Mouse (Mus musculus): ENCODE measurements around the gene Rnf212b. TPM values are rescaled to one million over a fixed set of nuclear protein-coding genes. Genes with fewer than 3 reads are reported as not detected.

Rnf212b gene
- polyA plus RNA-seq, 1 experiment from 2014 or later, result not detected

Other genes starting within 250 kb of the Rnf212b start
- 45.9 and 50.4 TPM in 2 replicates for gene Ajuba, start 236.6 kb upstream of the Rnf212b start, polyA plus RNA-seq (2015; fragmentation: Nextera tagmentation; extraction: Ambion mirVana)
- 10.2 and 11.3 TPM in 2 replicates for gene 4931414P19Rik, start 208.1 kb upstream of the Rnf212b start, polyA plus RNA-seq (2015; fragmentation: Nextera tagmentation; extraction: Ambion mirVana)
- 422 and 424 TPM in 2 replicates for gene Psmb5, start 196.1 kb upstream of the Rnf212b start, polyA plus RNA-seq (2015; fragmentation: Nextera tagmentation; extraction: Ambion mirVana)
- not detected in 2 replicates for gene Psmb11, start 192.7 kb upstream of the Rnf212b start, polyA plus RNA-seq (2015; fragmentation: Nextera tagmentation; extraction: Ambion mirVana)
- not detected in 2 replicates for gene Gm17606, start 173.2 kb upstream of the Rnf212b start, polyA plus RNA-seq (2015; fragmentation: Nextera tagmentation; extraction: Ambion mirVana)
- gene Cdh24, start 172.8 kb upstream of the Rnf212b start, polyA plus RNA-seq (2015; fragmentation: Nextera tagmentation; extraction: Ambion mirVana), result 3.1 and 4.5 TPM in 2 replicates
- 85.9 and 88.7 TPM in 2 replicates for gene 1700123O20Rik, start 127.9 kb upstream of the Rnf212b start, polyA plus RNA-seq (2015; fragmentation: Nextera tagmentation; extraction: Ambion mirVana)
- 142 and 145 TPM in 2 replicates for gene Acin1, start 127.2 kb upstream of the Rnf212b start, polyA plus RNA-seq (2015; fragmentation: Nextera tagmentation; extraction: Ambion mirVana)
- gene Gm29776, start 115.3 kb upstream of the Rnf212b start, polyA plus RNA-seq (2015; fragmentation: Nextera tagmentation; extraction: Ambion mirVana), result 0.09 and 0.21 TPM in 2 replicates
- gene Cebpe, start 102.0 kb upstream of the Rnf212b start, polyA plus RNA-seq (2015; fragmentation: Nextera tagmentation; extraction: Ambion mirVana), result 0.21 TPM in 1 of 2 replicates, not detected in the other
- gene Slc7a8, start 32.2 kb upstream of the Rnf212b start, polyA plus RNA-seq (2015; fragmentation: Nextera tagmentation; extraction: Ambion mirVana), result 12.8 and 14.2 TPM in 2 replicates
- gene Homez, start 56.8 kb downstream of the Rnf212b start, polyA plus RNA-seq (2015; fragmentation: Nextera tagmentation; extraction: Ambion mirVana), result 18.0 and 18.3 TPM in 2 replicates
- gene Ppp1r3e, start 63.4 kb downstream of the Rnf212b start, polyA plus RNA-seq (2015; fragmentation: Nextera tagmentation; extraction: Ambion mirVana), result 1.9 and 2.2 TPM in 2 replicates
- 4.0 and 4.7 TPM in 2 replicates for gene Bcl2l2, start 69.2 kb downstream of the Rnf212b start, polyA plus RNA-seq (2015; fragmentation: Nextera tagmentation; extraction: Ambion mirVana)
- gene Gm20521, start 69.3 kb downstream of the Rnf212b start, polyA plus RNA-seq (2015; fragmentation: Nextera tagmentation; extraction: Ambion mirVana), result 0.14 and 0.75 TPM in 2 replicates
- 144 and 157 TPM in 2 replicates for gene Pabpn1, start 78.4 kb downstream of the Rnf212b start, polyA plus RNA-seq (2015; fragmentation: Nextera tagmentation; extraction: Ambion mirVana)
- 47.6 and 53.8 TPM in 2 replicates for gene Slc22a17, start 99.0 kb downstream of the Rnf212b start, polyA plus RNA-seq (2015; fragmentation: Nextera tagmentation; extraction: Ambion mirVana)
- 29.1 and 32.1 TPM in 2 replicates for gene Efs, start 112.0 kb downstream of the Rnf212b start, polyA plus RNA-seq (2015; fragmentation: Nextera tagmentation; extraction: Ambion mirVana)
- not detected in 2 replicates for gene Il25, start 118.6 kb downstream of the Rnf212b start, polyA plus RNA-seq (2015; fragmentation: Nextera tagmentation; extraction: Ambion mirVana)
- 0.96 and 2.0 TPM in 2 replicates for gene Cmtm5, start 122.1 kb downstream of the Rnf212b start, polyA plus RNA-seq (2015; fragmentation: Nextera tagmentation; extraction: Ambion mirVana)
- gene Myh6, start 152.8 kb downstream of the Rnf212b start, polyA plus RNA-seq (2015; fragmentation: Nextera tagmentation; extraction: Ambion mirVana), result 1.6 TPM in 2 replicates
- gene Gm17428, start 162.8 kb downstream of the Rnf212b start, polyA plus RNA-seq (2015; fragmentation: Nextera tagmentation; extraction: Ambion mirVana), result not detected in 2 replicates
- 4.4 and 6.3 TPM in 2 replicates for gene Myh7, start 180.5 kb downstream of the Rnf212b start, polyA plus RNA-seq (2015; fragmentation: Nextera tagmentation; extraction: Ambion mirVana)
- 79.5 and 85.4 TPM in 2 replicates for gene Ngdn, start 201.3 kb downstream of the Rnf212b start, polyA plus RNA-seq (2015; fragmentation: Nextera tagmentation; extraction: Ambion mirVana)